Mouse (Mus musculus) liver, embryonic 13.5 days (tissue): ENCODE data around the gene Defb20. TPM values are rescaled to one million over a fixed set of nuclear protein-coding genes. Genes with fewer than 3 reads are reported as not detected.

Experiments used
- ATAC-seq: fragments of 200-750 bp; cut with Nextera tagmentation; 2 replicates; pipeline ENCODE4 v1.8.0; 2017; ENCODE audit warnings: low read depth, mild to moderate bottlenecking, moderate number of reproducible peaks, moderate library complexity
- DNase-seq: peaks from one replicate; pipeline ENCODE4 v3.0.0; 2022
- H3K27ac ChIP-seq: fragments of 300-500 bp; sonication (generic); 2 replicates; pipeline ENCODE4 v1.5.1; 2015; ENCODE audit warnings: moderate library complexity, mild to moderate bottlenecking, inconsistent platforms
- H3K27me3 ChIP-seq: fragments of 300-500 bp; sonication (generic); 2 replicates; pipeline ENCODE4 v1.6.1; 2015; ENCODE audit warnings: mild to moderate bottlenecking, inconsistent platforms
- H3K36me3 ChIP-seq: fragments of 300-500 bp; sonication (generic); 2 replicates; pipeline ENCODE4 v1.6.1; 2015; ENCODE audit warnings: mild to moderate bottlenecking, inconsistent platforms
- H3K4me1 ChIP-seq: fragments of 300-500 bp; sonication (generic); replicated peaks from 2 replicates; pipeline ENCODE4 v1.6.1; 2015; ENCODE audit warnings: inconsistent platforms
- H3K4me2 ChIP-seq: fragments of 300-500 bp; sonication (generic); 2 replicates; pipeline ENCODE4 v1.6.1; 2015; ENCODE audit warnings: inconsistent platforms, mild to moderate bottlenecking, moderate library complexity
- H3K4me3 ChIP-seq: fragments of 300-500 bp; sonication (generic); replicated peaks from 2 replicates; pipeline ENCODE4 v1.5.1; 2015; ENCODE audit warnings: mild to moderate bottlenecking, inconsistent platforms
- H3K9ac ChIP-seq: fragments of 300-500 bp; sonication (generic); 2 replicates; pipeline ENCODE4 v1.6.1; 2015; ENCODE audit warnings: mild to moderate bottlenecking, inconsistent platforms
- H3K9me3 ChIP-seq: fragments of 300-500 bp; sonication (generic); replicated peaks from 2 replicates; pipeline ENCODE4 v1.6.1; 2016; ENCODE audit warnings: inconsistent platforms
- WGBS: fragments of 180-500 bp; shearing (Covaris S2); methylation state at CpG from one replicate; pipeline ENCODE4 v1.1.7; 2015; ENCODE audit not compliant: insufficient replicate concordance; 5-methylcytosine and 5-hydroxymethylcytosine counted together
- polyA plus RNA-seq: library from polyadenylated mRNA; unstranded; fragments of >200 nt; fragmentation: Nextera tagmentation; extraction: Ambion mirVana; gene quantifications from 2 replicates; pipeline ENCODE4 v1.2.1, GENCODE M21; 2015

The Defb20 gene
- polyA plus RNA-seq, 1 experiment from 2014 or later = not detected

DNA sequence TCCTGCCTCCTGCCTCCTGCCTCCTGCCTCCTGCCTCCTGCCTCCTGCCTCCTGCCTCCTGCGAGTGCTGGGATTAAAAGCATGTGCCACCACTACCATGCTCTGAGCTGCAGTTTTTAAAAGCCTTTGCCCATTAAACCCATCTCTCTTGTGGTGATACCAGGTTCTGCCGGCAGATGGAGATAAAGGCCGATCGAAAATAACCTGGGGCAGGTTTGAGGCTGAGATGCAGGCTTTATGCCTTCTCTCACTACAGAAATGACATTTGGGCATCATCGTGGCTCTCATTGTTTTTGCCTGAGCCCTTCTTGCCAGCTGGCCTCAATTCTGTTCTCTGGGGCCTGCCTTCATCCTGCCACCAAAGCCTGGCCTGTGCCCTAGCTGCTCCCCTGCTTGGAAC lies 26.6 kb upstream of the Defb20 start:
- no peak overlapping the region for H3K27ac ChIP-seq
- 6% methylated on average over 5 of the region's 5 CpGs for whole genome bisulfite sequencing
- DNase-seq (no peak), ATAC-seq (no peak)
- no peak overlapping the region for H3K4me3 ChIP-seq
- H3K27me3 ChIP-seq = 0 out of 2 replicates have a peak, but pooled peaks cover 3% of the 10 kb centered on the region
- H3K4me2 ChIP-seq = no peak overlapping the region
- no peak overlapping the region for H3K9ac ChIP-seq
- no peaks in the 10 kb centered on the region for H3K9me3 ChIP-seq
- peaks cover 8% of the 10 kb centered on the region for H3K4me1 ChIP-seq
- H3K36me3 ChIP-seq = no peaks in the 10 kb centered on the region

DNA sequence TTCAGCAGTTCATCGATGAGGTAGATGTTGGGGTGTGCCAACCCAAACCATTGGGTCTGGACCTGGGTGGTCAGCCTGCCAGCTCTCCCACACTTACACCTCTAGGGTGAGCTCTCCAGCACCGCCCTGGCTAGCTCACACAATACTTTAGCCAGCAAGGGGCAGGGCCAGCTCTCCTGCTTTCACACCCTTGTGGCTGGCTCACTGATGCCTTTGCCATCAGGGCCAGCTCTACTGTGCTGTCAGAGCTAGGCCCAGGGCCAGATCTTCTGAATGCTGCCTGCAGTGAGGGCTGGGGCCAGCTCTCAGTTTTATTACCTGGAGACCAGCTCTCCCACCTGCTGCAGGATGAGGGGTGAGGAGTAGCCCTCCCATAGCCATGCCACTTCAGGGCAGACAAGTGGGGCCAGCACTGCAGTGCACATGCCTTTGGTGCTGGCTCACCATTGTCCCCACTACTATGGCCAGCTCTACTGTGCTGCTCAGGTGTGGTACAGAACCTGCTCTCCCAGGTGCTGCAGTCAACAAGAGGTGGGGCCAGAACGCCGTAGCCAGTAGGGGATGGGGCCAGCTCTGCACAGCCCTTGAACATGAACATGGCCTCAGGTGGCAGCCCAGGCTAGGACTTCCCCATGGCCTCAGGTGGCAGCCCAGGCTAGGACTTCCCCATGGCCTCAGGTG lies 24.6 kb upstream of the Defb20 start:
- Histone ChIP-seq H3K9me3 (no peaks in the 10 kb centered on the region), H3K27me3 (0 out of 2 replicates have a peak, but pooled peaks cover 3% of the 10 kb centered on the region), H3K9ac (no peak overlapping the region), H3K27ac (no peak overlapping the region), H3K4me2 (no peak overlapping the region), H3K4me3 (no peak overlapping the region), H3K36me3 (no peaks in the 10 kb centered on the region), H3K4me1 (peaks cover 2% of the 10 kb centered on the region)
- 63% methylated on average over 4 of the region's 4 CpGs for WGBS
- ATAC-seq (no peak), DNase-seq (no peak)

DNA sequence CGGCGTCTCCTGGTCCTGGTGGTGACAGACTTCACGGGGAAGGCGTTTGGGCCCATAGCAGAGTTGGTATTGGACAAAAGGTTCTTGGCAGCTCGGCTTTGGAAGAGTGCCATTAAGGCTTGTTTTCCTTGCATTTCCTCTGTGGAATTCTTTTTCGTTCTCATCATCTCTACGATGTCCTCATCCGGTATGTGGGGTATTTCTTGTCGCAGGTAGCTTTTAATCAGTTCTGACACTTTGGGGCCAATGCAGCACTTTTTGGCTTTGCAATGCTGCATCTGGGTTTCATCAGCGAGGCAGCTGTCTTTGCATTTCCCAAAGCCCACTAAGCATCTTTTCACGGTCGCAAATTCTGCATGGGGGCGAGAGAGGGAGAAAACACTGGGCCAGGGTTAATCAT lies 17.6 kb upstream of the Defb20 start:
- Histone ChIP-seq H3K9me3 (no peaks in the 10 kb centered on the region), H3K9ac (no peak overlapping the region), H3K4me2 (no peak overlapping the region), H3K27ac (no peak overlapping the region), H3K4me3 (no peak overlapping the region), H3K4me1 (no peaks in the 10 kb centered on the region), H3K36me3 (no peaks in the 10 kb centered on the region), H3K27me3 (0 out of 2 replicates have a peak, but pooled peaks cover 2% of the 10 kb centered on the region)
- ATAC-seq = no peak
- DNase-seq = no peak
- WGBS = 58% methylated on average over 13 of the region's 13 CpGs

DNA sequence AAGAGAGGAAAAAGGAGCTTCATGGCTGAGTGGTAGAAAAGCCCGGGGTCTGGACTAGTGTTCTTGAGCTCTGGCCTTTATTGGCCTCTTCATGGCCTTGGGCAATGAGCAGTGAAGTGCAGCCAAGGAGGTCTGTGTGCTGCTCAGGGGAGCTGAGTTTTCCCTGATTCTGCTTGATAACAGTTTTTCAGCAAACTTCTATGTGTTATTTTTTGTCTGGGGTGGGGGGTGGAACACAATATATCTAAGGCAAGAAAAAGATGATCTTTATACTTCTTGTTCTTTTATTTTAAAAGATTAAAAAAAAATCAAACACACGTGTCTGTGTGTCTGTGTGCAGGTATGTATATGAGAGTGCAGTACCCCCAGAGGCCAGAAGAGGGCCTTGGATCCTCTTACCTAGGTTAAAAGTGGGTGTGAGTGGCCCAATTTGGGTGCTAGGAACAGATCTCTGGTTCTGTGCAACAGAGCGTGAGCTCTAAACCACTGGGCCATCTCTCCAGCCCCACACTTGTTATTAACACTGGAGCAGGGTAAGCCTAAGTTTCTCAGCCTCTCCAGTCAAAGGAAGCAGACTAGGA lies 12.2 kb upstream of the Defb20 start, which contains the start of gene Defb23:
Defb23 (minus strand) TSS at position 51 of the 581 bp plus-strand sequence.
- no peak for DNase-seq
- no peaks in the 10 kb centered on the region for H3K9me3 ChIP-seq
- no peak within 1 kb of the TSS for H3K9ac ChIP-seq
- no peaks in the 10 kb centered on the region for H3K4me1 ChIP-seq
- no peak within 1 kb of the TSS for H3K27ac ChIP-seq
- ATAC-seq = no peak
- H3K36me3 ChIP-seq = no peaks in the 10 kb centered on the region
- H3K4me2 ChIP-seq = no peak within 1 kb of the TSS
- no peak within 1 kb of the TSS for H3K4me3 ChIP-seq
- H3K27me3 ChIP-seq = no peaks in the 10 kb centered on the region
- WGBS = 72% methylated on average over 3 of the region's 3 CpGs

DNA sequence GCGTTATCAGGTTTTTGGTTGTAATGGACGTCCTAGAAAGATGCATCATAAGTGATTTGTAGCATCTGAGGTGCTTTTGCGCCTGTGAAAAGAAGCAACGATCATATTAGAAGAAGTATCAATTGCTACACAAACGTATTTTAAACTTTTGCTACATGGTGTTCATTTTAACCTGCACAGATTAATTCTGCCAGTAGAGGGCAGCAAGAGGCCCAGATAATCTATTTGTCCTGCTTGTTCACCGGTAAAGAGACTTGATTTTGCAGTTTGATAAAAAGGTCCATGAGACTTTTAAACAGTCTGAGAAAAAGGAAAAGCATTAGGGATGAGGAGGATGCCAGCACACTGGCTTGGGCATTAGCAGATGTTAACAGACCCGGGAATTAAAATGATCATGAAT lies 5.9 kb upstream of the Defb20 start:
- 25% methylated on average over 7 of the region's 7 CpGs for WGBS
- Histone ChIP-seq H3K9ac (no peak overlapping the region), H3K9me3 (no peaks in the 10 kb centered on the region), H3K4me1 (no peaks in the 10 kb centered on the region), H3K27me3 (0 out of 2 replicates have a peak, but pooled peaks cover 3% of the 10 kb centered on the region), H3K27ac (no peak overlapping the region), H3K4me3 (no peak overlapping the region), H3K36me3 (no peaks in the 10 kb centered on the region), H3K4me2 (no peak overlapping the region)
- no peak for DNase-seq
- no peak for ATAC-seq

DNA sequence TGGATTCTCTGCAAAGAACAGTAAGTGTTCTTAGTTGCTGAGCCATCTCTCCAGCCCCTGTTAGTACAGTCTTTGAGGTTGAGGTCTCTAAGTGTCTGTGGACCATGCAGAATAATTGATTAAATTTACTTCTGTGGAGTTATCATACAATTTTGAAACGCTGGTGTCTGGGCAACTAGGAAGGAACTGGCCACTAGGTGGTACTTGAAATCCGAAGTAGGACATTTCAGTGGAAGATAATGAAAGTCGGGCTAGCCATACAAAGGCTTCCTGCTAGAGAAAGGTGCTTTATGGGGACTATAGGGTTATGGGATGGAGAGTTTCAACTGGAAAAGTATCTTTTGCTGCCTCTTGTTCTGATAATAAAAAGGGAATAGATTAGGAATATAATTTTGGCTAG lies 4.4 kb upstream of the Defb20 start:
- Histone ChIP-seq H3K36me3 (no peaks in the 10 kb centered on the region), H3K9ac (no peak overlapping the region), H3K4me2 (no peak overlapping the region), H3K4me3 (no peak overlapping the region), H3K9me3 (no peaks in the 10 kb centered on the region), H3K4me1 (no peaks in the 10 kb centered on the region), H3K27ac (no peak overlapping the region), H3K27me3 (0 out of 2 replicates have a peak, but pooled peaks cover 3% of the 10 kb centered on the region)
- 20% methylated on average over 3 of the region's 3 CpGs for WGBS
- ATAC-seq = no peak
- DNase-seq = no peak

DNA sequence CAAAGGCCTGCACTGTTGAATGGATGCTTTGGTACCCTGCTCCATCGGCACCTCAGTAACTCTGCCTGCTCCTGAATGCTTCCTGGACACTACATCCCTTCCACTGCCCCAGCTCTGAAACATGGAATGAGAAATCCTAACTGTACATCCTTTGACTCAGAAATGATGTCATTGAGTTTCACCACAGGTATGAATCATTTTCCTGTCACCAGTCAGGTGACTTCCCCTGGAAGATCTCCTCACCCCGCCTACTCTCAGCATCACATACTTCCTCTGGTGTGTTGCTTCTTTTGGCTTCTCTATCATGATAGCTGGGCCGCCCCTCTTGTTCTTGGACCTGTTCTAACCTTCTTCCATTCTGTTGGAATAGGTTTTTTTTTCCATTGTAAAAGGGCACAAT lies 4.0 kb downstream of the Defb20 start:
- no peaks in the 10 kb centered on the region for H3K36me3 ChIP-seq
- H3K4me2 ChIP-seq = no peak overlapping the region
- H3K27ac ChIP-seq = no peak overlapping the region
- ATAC-seq (no peak), DNase-seq (no peak)
- H3K4me1 ChIP-seq = no peaks in the 10 kb centered on the region
- H3K9ac ChIP-seq = no peak overlapping the region
- 56% methylated on average over 3 of the region's 3 CpGs for WGBS
- no peak overlapping the region for H3K4me3 ChIP-seq
- H3K27me3 ChIP-seq = no peaks in the 10 kb centered on the region
- no peaks in the 10 kb centered on the region for H3K9me3 ChIP-seq

DNA sequence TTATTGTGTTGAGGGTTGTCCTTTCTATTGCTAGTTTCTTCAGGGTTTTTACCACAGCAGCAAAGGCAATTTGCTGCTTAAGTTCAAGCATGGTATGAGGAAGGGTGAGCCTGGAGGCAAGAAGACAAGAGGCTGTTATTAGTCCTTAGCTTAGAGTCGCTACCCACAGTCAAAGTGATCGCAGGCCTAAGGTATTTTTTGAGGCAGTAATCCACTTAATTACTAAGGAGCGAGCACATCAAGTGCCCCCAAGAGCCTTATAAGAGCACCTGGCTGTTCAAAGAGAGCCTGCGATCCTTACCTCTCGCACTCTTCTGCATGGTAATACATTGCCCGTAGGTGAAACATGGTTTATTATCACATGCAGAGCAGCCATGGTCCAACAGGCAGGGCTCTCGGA lies 4.9 kb downstream of the Defb20 start:
- no peaks in the 10 kb centered on the region for H3K36me3 ChIP-seq
- no peak overlapping the region for H3K27ac ChIP-seq
- H3K9ac ChIP-seq = no peak overlapping the region
- H3K4me2 ChIP-seq = no peak overlapping the region
- 71% methylated on average over 7 of the region's 7 CpGs for WGBS
- DNase-seq (no peak), ATAC-seq (no peak)
- no peaks in the 10 kb centered on the region for H3K4me1 ChIP-seq
- no peak overlapping the region for H3K4me3 ChIP-seq
- no peaks in the 10 kb centered on the region for H3K9me3 ChIP-seq
- no peaks in the 10 kb centered on the region for H3K27me3 ChIP-seq

DNA sequence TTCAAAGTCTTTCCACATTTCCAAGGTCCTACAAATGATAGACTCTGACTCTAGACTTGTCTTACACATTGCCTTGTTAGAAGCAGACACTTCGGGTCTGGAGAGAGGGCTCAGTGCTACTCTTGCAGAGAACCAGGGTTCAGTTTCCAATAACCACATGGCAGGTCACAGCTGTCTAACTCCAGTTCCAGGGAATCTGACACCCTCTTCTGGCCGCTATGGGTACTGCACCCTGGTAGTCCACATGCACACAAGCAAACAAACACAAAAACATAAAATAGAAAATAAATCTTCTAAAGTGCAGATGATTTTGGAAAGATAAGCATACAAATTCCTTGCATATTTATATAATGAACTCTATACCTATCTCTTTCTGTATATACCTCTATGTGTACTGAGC lies 10.2 kb downstream of the Defb20 start:
- H3K27ac ChIP-seq = no peak overlapping the region
- no peaks in the 10 kb centered on the region for H3K4me1 ChIP-seq
- H3K27me3 ChIP-seq = no peaks in the 10 kb centered on the region
- no peak overlapping the region for H3K4me3 ChIP-seq
- whole genome bisulfite sequencing = 63% methylated on average over 2 of the region's 2 CpGs
- no peak overlapping the region for H3K4me2 ChIP-seq
- H3K36me3 ChIP-seq = no peaks in the 10 kb centered on the region
- H3K9ac ChIP-seq = no peak overlapping the region
- ATAC-seq = no peak
- H3K9me3 ChIP-seq = no peaks in the 10 kb centered on the region
- no peak for DNase-seq

DNA sequence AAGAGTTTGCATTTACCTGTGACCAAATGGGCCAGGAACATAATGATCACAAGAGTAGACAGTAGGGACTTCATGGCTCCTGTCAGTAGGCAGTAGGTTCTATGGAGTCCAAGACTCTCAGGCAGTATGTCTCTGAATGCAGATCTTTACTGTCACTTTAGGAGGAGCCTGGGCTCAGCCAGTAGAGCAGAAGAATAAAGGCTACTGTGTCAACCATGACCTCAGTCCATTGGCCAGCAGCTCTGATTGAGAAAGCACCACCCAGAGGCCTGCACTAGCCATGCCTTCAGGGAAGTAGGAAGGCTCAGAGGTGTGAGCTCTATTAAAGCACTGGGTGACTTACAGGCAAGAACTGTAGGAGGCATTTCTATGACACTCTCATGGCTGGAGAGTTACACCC lies 13.2 kb downstream of the Defb20 start, which contains the start of gene Defb22:
Defb22 (minus strand) TSS at position 101 of the 400 bp plus-strand sequence.
- ATAC-seq (no peak), DNase-seq (no peak)
- H3K27ac ChIP-seq = no peak within 1 kb of the TSS
- H3K4me2 ChIP-seq = no peak within 1 kb of the TSS
- H3K4me1 ChIP-seq = no peaks in the 10 kb centered on the region
- no peaks in the 10 kb centered on the region for H3K9me3 ChIP-seq
- no peaks in the 10 kb centered on the region for H3K27me3 ChIP-seq
- H3K4me3 ChIP-seq = no peak within 1 kb of the TSS
- H3K9ac ChIP-seq = no peak within 1 kb of the TSS
- H3K36me3 ChIP-seq = no peaks in the 10 kb centered on the region

DNA sequence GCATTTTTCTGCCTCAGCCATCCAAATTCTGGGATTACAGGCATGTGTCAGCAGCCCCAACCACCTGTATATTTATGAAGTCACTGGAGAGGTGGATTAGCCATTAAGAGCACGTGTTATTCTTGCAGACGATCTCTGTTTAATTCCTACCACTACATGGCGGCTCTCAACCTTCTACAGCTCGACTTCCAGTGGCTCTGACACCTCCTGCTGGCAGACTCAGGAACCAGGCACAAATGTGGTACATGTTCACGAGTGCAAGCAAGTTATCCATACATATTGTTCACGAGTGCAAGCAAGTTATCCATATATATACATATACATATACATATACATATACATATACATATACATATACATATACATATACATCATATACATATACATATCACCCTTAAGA lies 16.3 kb downstream of the Defb20 start:
- no peak overlapping the region for H3K4me2 ChIP-seq
- no peak overlapping the region for H3K4me3 ChIP-seq
- H3K9me3 ChIP-seq = no peaks in the 10 kb centered on the region
- DNase-seq (no peak), ATAC-seq (no peak)
- H3K4me1 ChIP-seq = no peaks in the 10 kb centered on the region
- H3K27ac ChIP-seq = no peak overlapping the region
- H3K9ac ChIP-seq = no peak overlapping the region
- no peaks in the 10 kb centered on the region for H3K36me3 ChIP-seq
- no peaks in the 10 kb centered on the region for H3K27me3 ChIP-seq
- WGBS = 58% methylated on average over 6 of the region's 6 CpGs

DNA sequence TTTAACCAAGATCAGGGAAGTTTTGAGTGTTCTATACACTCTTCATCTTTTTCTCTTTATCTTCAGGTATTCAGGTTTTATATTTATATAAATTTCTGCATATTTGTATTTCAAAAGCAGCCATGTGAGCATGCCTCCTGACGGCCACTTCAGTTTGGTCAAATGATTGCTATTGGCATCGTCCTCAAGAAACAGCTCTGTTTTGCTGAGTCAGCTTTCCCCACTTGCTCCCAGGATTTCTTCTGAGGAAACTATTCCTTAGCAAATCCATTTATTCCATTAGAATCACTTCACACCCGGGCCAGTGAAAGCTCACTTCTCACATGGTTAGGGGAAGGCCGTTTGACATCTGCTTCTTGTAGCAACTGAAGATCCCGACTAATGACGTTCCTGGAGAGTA lies 21.2 kb downstream of the Defb20 start:
- H3K9me3 ChIP-seq = no peaks in the 10 kb centered on the region
- no peak overlapping the region for H3K4me2 ChIP-seq
- 64% methylated on average over 6 of the region's 6 CpGs for WGBS
- no peak overlapping the region for H3K27ac ChIP-seq
- H3K27me3 ChIP-seq = no peaks in the 10 kb centered on the region
- no peak overlapping the region for H3K4me3 ChIP-seq
- DNase-seq = no peak
- no peak overlapping the region for H3K9ac ChIP-seq
- no peaks in the 10 kb centered on the region for H3K36me3 ChIP-seq
- ATAC-seq = no peak
- no peaks in the 10 kb centered on the region for H3K4me1 ChIP-seq
